Mouse (Mus musculus): ENCODE data around the gene Gng5. TPM values are rescaled to one million over a fixed set of nuclear protein-coding genes. Genes with fewer than 3 reads are reported as not detected.

Gng5 gene
- total RNA-seq (2023) = 100 to 1,000 TPM; 288 to 291 TPM

GRCm38 (mm10) chr3:146499431-146500002, at the start of gene Gng5, which contains the start of gene Spata1:
TSS of gene Gng5 (plus strand) at chr3:146499807.
TSS of gene Spata1 (minus strand) at chr3:146499753.

GRCm38 (mm10) chr3:146520798-146521651, 21.4 kb downstream of the Gng5 start, which contains the start of gene Rpf1:
TSS of gene Rpf1 (minus strand) at chr3:146521429.

Other genes starting within 250 kb of the Gng5 start
- gene Ssx2ip, start 95.2 kb upstream of the Gng5 start, total RNA-seq (2023) = 10 to 100 TPM in 1 of 2 experiments, 1 to 10 TPM in 1; 7.7 to 10.9 TPM
- gene Ctbs, start 50.0 kb upstream of the Gng5 start, total RNA-seq (2023) = 10 to 100 TPM; 25.1 to 25.9 TPM
- 1 to 10 TPM; 5.3 to 6.1 TPM for gene Spata1, start 54 bp upstream of the Gng5 start, total RNA-seq (2023)
- gene Rpf1, start 21.6 kb downstream of the Gng5 start, total RNA-seq (2023) = 10 to 100 TPM; 34.3 to 47.7 TPM
- gene Uox, start 70.6 kb downstream of the Gng5 start, total RNA-seq (2023) = not detected
- gene Dnase2b, start 115.8 kb downstream of the Gng5 start, total RNA-seq (2023) = not detected
- gene 4930503B20Rik, start 151.5 kb downstream of the Gng5 start, total RNA-seq (2023) = not detected
- gene Samd13, start 185.8 kb downstream of the Gng5 start, total RNA-seq (2023) = 1 to 10 TPM in 1 of 2 experiments, not detected in 1; 1.1 TPM